Mouse (Mus musculus): Measurements from ENCODE around the gene Vmac. TPM values are rescaled to one million over a fixed set of nuclear protein-coding genes. Genes with fewer than 3 reads are reported as not detected.

Gene Vmac
- polyA plus RNA-seq, 3 experiments from 2014 or later: 3.1 to 7.4 (median 3.8) TPM

GRCm38 (mm10) chr17:56683546-56684140 lies 34.2 kb downstream of the Vmac start:
- ATAC-seq: no peak

GRCm38 (mm10) chr17:56682880-56683279 lies 34.9 kb downstream of the Vmac start:
- no peak for ATAC-seq

- no peak for ATAC-seq
Observed at GRCm38 (mm10) chr17:56681791-56682190, 36.0 kb downstream of the Vmac start.

DNA sequence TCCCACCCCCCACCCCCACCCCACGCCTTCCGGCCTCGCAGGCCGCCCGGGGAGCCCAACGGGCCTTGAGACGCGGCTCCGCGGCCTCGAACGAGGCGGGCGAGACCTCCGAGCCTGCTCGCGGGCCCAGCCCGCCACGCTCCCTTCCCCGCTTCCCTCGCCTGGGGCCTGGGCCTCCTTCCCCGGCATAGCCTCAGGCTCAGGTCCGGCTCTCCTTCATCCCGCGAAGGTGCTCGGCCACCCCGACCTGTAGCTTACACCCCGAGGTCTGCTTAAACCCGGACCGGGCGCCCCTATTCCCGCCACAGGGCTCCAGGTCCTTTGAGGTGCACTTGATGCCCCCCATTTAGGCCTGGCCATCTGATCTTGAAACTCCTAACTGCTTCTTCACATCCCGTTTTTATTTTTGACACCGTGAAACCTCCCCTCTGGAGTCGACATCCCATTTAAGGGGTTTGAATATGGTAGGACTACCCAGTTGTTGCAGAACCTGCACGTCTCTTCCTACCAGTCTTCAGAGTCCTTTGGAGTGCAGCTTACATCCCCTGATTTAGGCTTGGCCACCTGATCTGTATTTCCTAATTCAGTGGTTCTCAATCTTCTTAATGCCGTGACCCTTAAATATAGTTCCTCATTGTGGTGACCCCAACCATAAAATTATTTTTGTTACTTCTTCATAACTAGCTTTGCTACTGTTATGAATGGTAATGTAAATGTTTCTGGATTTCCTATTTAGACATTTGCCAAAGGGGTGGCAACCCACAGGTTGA lies 44.0 kb downstream of the Vmac start:
- no peak for ATAC-seq

DNA sequence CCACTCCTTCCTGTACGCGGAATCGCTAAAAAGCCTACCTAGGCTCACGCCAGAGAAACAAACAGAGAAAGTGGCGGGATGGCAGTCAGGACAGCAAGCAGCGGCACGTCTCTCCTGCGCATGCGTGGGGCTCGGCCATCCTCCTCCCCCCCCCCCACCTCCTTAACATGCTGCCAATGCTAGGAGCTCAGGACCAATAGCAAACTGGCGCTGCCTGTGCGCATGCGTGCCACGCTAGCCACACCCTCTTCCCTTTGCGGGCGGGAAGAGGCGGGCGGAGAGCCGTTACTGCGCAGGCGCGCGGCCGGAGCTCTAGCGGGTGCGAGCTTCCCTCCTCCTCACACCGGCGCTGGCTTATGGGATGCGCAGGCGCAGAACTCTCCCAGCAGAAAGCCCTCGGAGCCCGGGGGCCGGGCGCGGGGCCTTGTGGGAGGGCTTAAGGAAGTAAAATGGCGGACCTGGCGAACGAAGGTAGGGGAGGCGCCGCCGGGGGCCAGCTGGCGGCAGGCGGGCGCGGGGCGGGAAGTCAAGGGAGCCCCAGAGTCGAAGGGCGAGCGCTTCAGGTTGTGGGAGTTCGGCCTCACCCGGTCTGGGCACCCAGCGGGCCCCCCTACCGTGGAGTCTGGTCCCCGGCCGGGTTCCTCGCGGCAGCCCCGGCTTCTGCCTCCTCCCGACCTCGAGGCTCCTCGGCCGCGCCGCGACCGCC lies 44.7 kb downstream of the Vmac start, which contains the start of gene Ranbp3:
Gene Ranbp3 (plus strand): TSS at position 354 of the 706 bp plus-strand sequence.
- ATAC-seq: peak; percentile 94

- ATAC-seq: no peak
Observed at GRCm38 (mm10) chr17:56669766-56670165, 48.1 kb downstream of the Vmac start.

DNA sequence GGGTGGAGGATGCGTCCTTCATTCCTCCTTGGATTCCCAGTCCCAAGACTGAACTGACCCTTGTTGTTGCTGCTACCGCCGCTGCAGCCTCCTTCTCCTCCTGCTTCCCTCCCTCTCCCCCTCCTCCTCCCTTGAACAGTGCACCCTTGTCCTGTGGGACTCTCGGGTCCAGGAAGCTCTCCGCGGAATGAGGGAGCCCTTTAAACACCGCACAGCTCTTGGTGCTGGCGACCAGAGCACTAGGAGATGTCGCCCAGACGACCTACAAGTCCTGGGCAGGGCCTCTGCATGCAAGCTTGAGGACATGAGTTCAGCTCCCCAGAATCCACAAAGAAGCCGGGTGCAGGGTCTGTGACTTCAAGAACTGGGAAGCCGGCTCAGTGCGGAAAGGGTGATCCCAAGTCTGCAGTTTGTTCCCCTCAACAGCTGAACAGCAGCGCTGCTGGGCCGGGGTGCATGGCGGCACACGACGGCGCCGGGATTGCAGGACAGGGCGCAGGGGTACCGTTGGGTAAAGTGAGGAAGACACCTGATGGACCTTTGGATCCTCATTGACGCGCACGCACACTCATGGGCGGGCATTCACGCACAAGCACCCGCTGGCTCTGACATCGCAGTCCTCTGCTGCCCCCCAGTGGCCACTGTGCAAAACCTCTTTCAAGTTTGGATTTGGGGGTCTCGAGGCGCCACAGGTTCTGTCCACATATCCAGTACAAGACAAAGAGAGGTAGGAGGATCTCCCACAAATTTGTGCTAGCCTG lies 49.3 kb downstream of the Vmac start:
- ATAC-seq: peak; percentile 42

DNA sequence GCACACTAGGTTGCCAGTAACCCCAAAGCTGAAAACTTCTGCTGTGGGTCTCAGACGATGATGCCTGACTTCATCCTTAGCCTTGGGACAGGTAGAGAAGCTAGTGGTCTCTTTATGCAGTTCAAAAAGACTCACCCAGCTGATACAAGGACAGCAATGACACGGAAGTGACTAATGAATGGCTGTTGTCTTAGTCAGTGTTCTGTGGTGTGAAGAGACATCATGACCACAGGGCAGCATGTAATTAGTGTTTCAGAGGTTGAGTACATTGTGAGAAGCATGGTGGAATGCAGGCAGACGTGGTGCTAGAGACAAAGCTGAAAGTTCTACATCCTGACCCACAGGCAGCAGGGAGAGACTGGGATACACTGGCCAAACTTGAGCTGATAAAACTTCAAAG lies 50.2 kb downstream of the Vmac start:
- no peak for ATAC-seq

GRCm38 (mm10) chr17:56666384-56666783 lies 51.4 kb downstream of the Vmac start:
- ATAC-seq: no peak

- ATAC-seq: no peak
Observed at GRCm38 (mm10) chr17:56664333-56664732, 53.5 kb downstream of the Vmac start.

Other genes with a start within 250 kb of the Vmac start
- 10 to 100 TPM in 1 of 3 experiments, 1 to 10 TPM in 2; 7.2 to 10.9 (median 8.8) TPM for gene Ptprs, start 241.5 kb downstream of the Vmac start, polyA plus RNA-seq (2017; shearing (Covaris generic))
- gene Znrf4, start 205.6 kb downstream of the Vmac start, polyA plus RNA-seq (2017; shearing (Covaris generic)): not detected
- 1 to 10 TPM in 2 of 3 experiments, under 1 TPM in 1; 0.67 to 4.4 (median 3.5) TPM for gene Gm20219, start 163.6 kb downstream of the Vmac start, polyA plus RNA-seq (2017; shearing (Covaris generic))
- gene Safb2, start 133.4 kb downstream of the Vmac start, polyA plus RNA-seq (2017; shearing (Covaris generic)): 10 to 100 TPM; 35.0 to 55.9 (median 51.8) TPM
- gene Safb, start 133.2 kb downstream of the Vmac start, polyA plus RNA-seq (2017; shearing (Covaris generic)): 10 to 100 TPM; 36.9 to 55.3 (median 39.7) TPM
- 100 to 1,000 TPM; 203 to 308 (median 286) TPM for gene 2410015M20Rik, start 108.3 kb downstream of the Vmac start, polyA plus RNA-seq (2017; shearing (Covaris generic))
- gene Rpl36, start 104.6 kb downstream of the Vmac start, polyA plus RNA-seq (2017; shearing (Covaris generic)): 1,000 to 10,000 TPM; 2,478 to 5,003 (median 4,913) TPM
- gene Lonp1, start 91.1 kb downstream of the Vmac start, polyA plus RNA-seq (2017; shearing (Covaris generic)): 1 to 10 TPM; 7.5 to 8.1 (median 8.1) TPM
- gene Catsperd, start 89.9 kb downstream of the Vmac start, polyA plus RNA-seq (2017; shearing (Covaris generic)): 1 to 10 TPM in 2 of 3 experiments, under 1 TPM in 1; 0.68 to 3.9 (median 3.3) TPM
- gene Ranbp3, start 44.7 kb downstream of the Vmac start, polyA plus RNA-seq (2017; shearing (Covaris generic)): 10 to 100 TPM; 54.4 to 59.4 (median 58.4) TPM
- gene Ndufa11, start 255 bp downstream of the Vmac start, polyA plus RNA-seq (2017; shearing (Covaris generic)): 100 to 1,000 TPM; 216 to 257 (median 247) TPM
- not detected for gene Nrtn, start 39.5 kb upstream of the Vmac start, polyA plus RNA-seq (2017; shearing (Covaris generic))
- 10 to 100 TPM; 16.2 to 34.6 (median 34.0) TPM for gene Dus3l, start 46.7 kb upstream of the Vmac start, polyA plus RNA-seq (2017; shearing (Covaris generic))
- gene Prr22, start 52.2 kb upstream of the Vmac start, polyA plus RNA-seq (2017; shearing (Covaris generic)): under 1 TPM; 0.59 to 0.79 (median 0.75) TPM
- 1 to 10 TPM in 2 of 3 experiments, under 1 TPM in 1; 0.62 to 3.3 (median 1.5) TPM for gene Rfx2, start 113.0 kb upstream of the Vmac start, polyA plus RNA-seq (2017; shearing (Covaris generic))
- not detected for gene Acsbg2, start 156.4 kb upstream of the Vmac start, polyA plus RNA-seq (2017; shearing (Covaris generic))
- under 1 TPM; 0.21 to 0.57 (median 0.28) TPM for gene 1700061G19Rik, start 157.5 kb upstream of the Vmac start, polyA plus RNA-seq (2017; shearing (Covaris generic))
- 1 to 10 TPM; 5.4 to 6.2 (median 5.6) TPM for gene Mllt1, start 217.4 kb upstream of the Vmac start, polyA plus RNA-seq (2017; shearing (Covaris generic))